Mouse (Mus musculus): ENCODE results near the gene Sp3.

Gene Sp3

GRCm38 (mm10) chr2:72980337-72981074 is at the start of gene Sp3:
Gene Sp3, minus strand, starts transcription at chr2:72980446.
- peak; percentile 99 for DNase-seq (ENCODE audit: low read depth, low spot score)

DNA sequence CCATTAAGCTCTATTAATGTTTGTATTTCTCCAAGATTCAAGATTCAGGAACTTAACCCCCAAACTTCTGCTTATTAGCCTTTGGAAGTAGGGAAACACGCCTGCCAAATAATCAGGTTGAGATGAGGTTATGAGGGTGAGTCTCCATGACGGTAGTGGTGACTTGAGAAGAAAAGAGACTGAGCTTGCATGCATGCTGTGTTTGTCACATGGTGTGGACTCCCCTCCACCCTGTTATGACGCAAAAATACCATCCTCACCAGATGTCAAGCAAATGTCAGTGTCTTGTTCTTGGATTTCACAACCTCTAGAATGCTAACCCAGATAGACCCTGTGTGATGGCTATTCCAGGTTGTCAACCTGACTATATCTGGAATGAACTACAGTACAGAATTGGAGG is 49.6 kb upstream of the Sp3 start:
- DNase-seq (ENCODE audit: low read depth, low spot score) = no peak

DNA sequence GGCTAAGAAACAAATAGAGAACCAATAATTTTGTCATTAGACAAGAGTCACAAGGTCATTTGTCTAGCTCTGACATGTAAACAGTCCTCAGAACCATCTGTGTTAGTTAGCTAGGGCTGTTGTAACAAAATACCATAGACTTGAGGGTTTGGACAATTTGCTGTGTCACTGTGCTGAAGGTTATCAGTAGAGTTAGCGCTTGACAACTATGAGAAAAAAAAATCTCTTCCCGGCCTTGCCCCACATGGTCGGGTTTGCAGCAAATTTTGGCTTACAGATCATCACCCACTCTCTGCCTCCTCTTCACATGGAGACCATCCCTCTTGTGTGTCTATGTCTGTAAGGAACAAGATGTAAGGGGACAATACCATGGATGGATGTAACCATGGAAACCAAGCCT is 47.8 kb upstream of the Sp3 start:
- no peak for DNase-seq (ENCODE audit: low read depth, low spot score)

GRCm38 (mm10) chr2:73027126-73027525 is 46.9 kb upstream of the Sp3 start:
- peak; percentile 61 for DNase-seq (ENCODE audit: low read depth, low spot score)

DNA sequence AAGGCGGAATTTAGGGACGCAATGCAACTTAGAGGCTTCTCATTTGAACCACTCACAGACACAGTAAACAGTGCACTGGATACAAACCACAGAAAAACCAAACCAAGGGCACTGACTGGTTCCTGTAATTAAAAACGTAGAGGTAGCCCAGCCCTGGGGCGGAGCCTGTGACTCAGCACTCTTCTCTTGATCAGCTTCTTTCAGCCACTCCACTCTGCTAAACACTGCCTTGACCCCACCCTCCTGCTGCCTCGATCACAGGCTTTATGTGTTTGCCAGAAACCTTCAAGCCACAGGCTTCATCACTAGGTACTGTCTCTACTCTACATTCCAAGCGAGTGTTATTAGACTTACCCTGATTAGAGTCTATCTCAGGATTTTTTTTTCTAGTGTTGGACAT is 43.6 kb upstream of the Sp3 start:
- peak; percentile 81 for DNase-seq (ENCODE audit: low read depth, low spot score)

DNA sequence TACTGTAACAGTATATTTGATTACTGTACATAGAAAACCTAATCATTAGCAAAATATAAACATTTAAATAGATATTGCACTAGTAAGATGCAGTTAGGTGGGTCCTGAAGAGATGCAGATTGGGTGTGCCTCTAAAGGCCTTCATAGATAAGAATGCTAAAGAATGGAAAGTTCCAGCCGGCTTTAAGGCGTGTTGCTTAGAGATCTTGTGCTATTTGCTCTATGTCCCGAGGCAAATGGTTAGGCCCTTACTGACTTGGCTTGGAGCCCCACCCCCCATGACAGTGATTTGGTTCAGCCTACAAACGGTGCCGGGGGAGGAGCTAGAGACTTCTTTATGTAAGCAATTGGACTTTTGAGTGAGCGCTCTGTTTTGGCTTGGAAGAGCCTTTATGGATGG is 40.8 kb upstream of the Sp3 start:
- DNase-seq (ENCODE audit: low read depth, low spot score) = no peak

GRCm38 (mm10) chr2:73019371-73020146 is 39.3 kb upstream of the Sp3 start:
- no peak for DNase-seq (ENCODE audit: low read depth, low spot score)

DNA sequence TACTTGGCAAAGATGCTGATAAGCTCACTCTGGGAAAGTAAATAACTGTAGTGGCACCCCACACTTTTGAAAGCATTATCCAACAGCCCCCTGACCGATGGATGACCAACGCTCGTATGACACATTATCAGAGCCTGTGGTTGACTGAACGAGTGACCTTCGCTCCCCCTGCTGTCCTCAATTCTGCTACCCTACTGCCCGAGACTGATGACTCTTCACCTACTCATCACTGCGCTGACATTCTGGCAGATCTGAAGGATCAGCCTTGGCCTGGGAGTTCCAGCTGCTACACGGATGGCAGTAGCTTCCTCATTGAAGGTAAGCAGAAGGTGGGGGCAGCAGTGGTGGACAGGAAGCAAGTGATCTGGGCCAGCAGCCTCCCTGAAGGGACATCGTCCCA is 33.8 kb upstream of the Sp3 start:
- DNase-seq (ENCODE audit: low read depth, low spot score) = peak; percentile 76

DNA sequence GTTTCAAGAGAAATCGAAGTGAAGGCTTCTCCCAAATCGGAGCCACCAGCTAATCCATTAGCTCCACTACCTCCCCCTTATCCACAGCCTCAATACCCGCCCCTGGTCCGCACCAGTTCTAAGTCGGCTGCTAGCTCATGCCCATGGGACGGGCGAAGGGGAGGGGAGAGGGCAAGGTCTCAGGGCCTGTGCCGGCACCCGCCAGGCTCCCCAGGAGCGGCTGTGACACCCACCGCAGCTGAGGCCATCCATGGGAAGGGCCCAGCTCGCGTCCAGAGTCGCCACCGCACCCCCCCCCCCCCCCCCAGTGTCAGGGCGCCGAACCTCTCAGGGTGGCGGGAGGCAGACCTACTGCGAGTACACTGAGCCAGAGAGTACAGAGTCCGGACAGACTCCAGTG is 32.4 kb upstream of the Sp3 start:
- peak; percentile 51 for DNase-seq (ENCODE audit: low read depth, low spot score)

- no peak for DNase-seq (ENCODE audit: low read depth, low spot score)
Observed at GRCm38 (mm10) chr2:73007472-73007871, 27.2 kb upstream of the Sp3 start.

DNA sequence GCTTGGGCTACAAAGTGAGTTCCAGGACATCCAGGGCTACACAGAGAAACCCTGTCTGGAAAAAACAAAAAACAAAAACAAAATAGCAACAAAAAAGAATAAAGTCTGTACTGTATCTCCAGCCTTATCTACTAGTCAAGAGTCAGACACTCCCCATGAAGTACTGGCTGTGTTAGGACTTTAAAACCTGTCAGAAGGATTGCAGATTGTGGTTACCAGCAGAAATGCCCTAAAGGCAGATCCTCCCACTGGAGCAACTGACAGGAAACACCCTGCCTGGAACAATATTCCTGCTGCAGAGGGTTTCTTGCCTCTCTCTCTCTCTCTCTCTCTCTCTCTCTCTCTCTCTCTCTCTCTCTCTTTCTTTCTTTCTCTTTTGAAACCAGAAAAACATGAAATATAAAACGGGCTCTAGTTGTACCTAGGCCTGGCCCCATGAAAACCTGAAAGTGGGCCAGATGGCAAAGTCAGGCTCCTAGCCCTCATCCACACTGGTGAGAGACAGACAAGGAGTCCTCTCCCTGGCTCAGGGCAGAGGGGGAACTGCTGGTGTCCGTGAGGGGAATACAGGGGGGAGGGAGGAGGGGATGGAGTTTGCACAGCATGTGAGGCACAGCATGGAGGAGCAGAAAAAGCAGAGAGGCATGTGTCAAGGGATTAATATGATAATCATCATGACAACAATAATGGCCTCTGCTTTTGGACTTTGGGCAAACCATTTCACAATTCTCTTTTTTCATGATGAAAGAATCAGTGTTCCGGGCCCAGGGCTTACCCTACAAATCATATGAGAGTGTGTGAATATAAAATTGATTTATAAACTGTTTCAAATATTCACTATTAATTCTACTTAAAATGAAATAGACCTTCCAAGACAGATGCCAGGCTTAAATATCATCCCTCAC is 25.6 kb upstream of the Sp3 start:
- DNase-seq (ENCODE audit: low read depth, low spot score) = peak; percentile 99

- peak; percentile 99 for DNase-seq (ENCODE audit: low read depth, low spot score)
Observed at GRCm38 (mm10) chr2:73003751-73004717, 23.8 kb upstream of the Sp3 start.

DNA sequence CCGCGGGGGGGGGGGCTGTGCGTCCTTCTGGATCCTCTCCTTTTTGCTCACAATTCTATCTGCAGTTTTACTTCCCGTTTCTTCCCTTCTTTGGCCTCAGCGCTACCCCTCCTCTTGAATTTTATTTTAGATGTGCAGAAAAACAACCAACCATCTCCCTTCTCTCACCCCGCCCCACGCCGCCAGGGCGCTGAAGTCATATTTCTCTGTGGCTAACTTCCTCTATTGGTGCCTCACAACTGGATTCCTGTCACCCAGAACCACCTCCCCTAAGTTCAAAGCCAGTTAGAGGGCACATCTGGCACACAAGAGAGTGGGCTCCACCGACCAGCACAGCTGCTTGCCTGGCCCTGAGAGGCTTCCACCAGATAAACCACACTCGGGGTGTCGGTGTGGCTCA is 22.8 kb upstream of the Sp3 start:
- DNase-seq (ENCODE audit: low read depth, low spot score) = peak; percentile 41

GRCm38 (mm10) chr2:73002451-73002850 is 22.2 kb upstream of the Sp3 start:
- DNase-seq (ENCODE audit: low read depth, low spot score) = no peak

- DNase-seq (ENCODE audit: low read depth, low spot score) = no peak
Observed at GRCm38 (mm10) chr2:73001994-73002393, 21.7 kb upstream of the Sp3 start.

DNA sequence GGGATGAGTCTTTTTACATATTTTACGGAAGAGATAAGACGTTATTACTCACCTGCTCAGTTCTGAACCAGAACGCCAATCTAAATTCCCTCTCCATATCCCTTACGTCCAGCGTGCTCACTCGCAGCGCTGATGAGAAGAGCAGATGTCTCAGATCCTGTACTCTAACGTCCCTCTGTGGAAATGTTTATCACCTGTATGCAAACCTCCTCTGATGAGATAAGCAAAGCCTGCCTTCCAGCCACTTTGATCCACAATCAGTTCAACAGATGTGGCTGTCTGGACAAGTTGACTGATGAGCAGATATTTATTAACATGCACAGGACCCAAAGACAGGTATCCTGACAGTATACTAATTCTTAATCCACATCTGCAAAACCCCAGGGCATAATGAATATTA is 19.9 kb upstream of the Sp3 start:
- no peak for DNase-seq (ENCODE audit: low read depth, low spot score)

DNA sequence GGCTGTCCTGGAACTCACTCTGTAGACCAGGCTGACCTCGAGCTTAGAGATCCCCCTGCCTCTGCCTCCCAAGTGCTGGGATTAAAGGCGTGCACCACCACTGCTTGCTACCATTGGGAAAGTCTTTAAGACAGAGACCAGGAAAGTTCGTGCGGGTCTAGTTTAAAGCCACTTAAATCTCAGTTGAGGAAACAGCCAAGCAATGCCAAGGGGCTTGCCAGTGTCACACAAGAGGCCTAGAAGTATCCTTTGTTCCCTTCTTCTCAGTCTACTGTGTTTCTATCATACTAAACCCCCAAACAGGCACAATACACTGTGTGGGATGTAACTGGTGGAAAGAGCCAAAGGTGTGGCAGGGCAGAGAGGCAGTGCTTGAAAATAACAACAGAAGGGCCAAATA is 17.3 kb upstream of the Sp3 start:
- DNase-seq (ENCODE audit: low read depth, low spot score) = no peak

GRCm38 (mm10) chr2:72996808-72997378 is 16.6 kb upstream of the Sp3 start:
- peak; percentile 70 for DNase-seq (ENCODE audit: low read depth, low spot score)

DNA sequence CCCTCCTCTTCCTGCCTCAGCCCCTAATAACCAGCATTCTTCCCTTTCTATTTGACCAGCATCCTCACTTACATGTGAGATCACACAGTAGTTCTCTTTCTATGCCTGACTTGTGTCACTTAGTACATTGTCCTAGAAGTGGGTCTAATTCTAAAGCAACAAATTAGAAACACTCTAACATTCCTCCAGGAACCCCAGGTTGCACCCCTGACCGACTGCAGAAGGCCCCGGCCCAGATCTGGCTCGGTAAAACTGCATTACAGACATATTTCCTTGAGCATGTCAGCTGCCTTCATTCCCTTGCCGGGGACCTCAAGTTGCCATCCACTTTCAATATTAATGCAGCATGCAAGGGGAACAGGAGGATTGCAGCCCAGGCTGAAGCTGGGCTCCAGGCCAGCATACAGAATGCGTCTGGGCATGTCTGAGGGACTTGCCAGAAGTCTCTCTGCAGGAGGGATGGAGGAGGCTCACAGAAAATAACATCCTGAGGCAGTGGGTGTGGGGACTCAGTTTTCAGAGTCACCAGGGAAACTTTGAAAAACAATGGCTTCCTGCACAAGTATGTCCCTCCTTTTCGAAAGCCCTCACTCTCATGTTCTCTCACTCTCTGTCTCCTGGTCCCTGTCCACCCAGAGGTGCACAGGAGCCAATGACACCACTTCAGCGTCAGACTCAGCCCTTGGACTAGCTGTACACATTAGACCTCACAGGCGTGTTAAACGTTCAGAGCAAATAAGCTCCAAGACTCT is 15.3 kb upstream of the Sp3 start:
- peak; percentile 92 for DNase-seq (ENCODE audit: low read depth, low spot score)

DNA sequence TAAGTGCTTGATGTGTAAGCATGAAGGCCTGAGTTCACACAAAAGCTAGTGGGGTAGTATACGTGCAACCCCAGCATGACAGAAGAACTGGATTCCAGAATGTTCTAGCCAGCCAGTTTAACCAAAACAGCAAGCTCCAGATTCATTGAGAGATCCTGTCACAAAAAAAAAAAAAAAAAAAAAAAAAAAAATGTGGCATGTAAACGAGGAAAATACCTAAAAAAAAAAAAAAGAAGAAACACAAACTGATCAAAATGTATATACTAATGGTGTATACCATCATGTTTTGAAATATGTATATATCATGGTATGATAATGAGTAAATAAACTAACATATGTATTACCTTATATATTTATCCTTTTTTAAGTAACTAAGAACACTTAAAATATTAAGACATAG is 13.9 kb upstream of the Sp3 start:
- no peak for DNase-seq (ENCODE audit: low read depth, low spot score)
